Mouse (Mus musculus) testis, adult 2 months (tissue): ENCODE measurements around the gene Cd300e. TPM values are rescaled to one million over a fixed set of nuclear protein-coding genes. Genes with fewer than 3 reads are reported as not detected.

Experiments used
- H3K27ac ChIP-seq: fragments of 200-500 bp; 2 replicates; pipeline ENCODE4 v1.5.1; 2012; ENCODE audit warnings: low read depth, low read length; ENCODE audit not compliant: control insufficient read depth, insufficient read depth
- H3K27me3 ChIP-seq: fragments of 200-500 bp; 2 replicates; pipeline ENCODE4 v1.6.1; 2012; ENCODE audit warnings: mild to moderate bottlenecking, low read length, moderate library complexity; ENCODE audit not compliant: control insufficient read depth, insufficient read depth
- H3K36me3 ChIP-seq: fragments of 200-500 bp; 2 replicates; pipeline ENCODE4 v1.6.1; 2012; ENCODE audit warnings: mild to moderate bottlenecking, low read length; ENCODE audit not compliant: control insufficient read depth, insufficient read depth
- H3K4me1 ChIP-seq: fragments of 200-500 bp; 2 replicates; pipeline ENCODE4 v1.6.1; 2012; ENCODE audit warnings: low read length; ENCODE audit not compliant: control insufficient read depth, insufficient read depth
- H3K4me3 ChIP-seq: fragments of 200-500 bp; 2 replicates; pipeline ENCODE4 v1.5.1; 2012; ENCODE audit warnings: low read depth, mild to moderate bottlenecking, low read length, moderate library complexity, mixed read lengths; ENCODE audit not compliant: control insufficient read depth
- CTCF ChIP-seq: fragments of 200-500 bp; IDR thresholded peaks from 2 replicates; pipeline ENCODE4 v1.5.1; 2012; ENCODE audit warnings: low read depth, mild to moderate bottlenecking, inconsistent platforms, low read length, moderate library complexity; ENCODE audit not compliant: control insufficient read depth, insufficient read depth, insufficient replicate concordance
- POLR2A ChIP-seq: fragments of 200-500 bp; IDR thresholded peaks from 2 replicates; pipeline ENCODE4 v1.6.1; 2012; ENCODE audit warnings: low read depth, mild to moderate bottlenecking, inconsistent platforms, low read length, moderate library complexity; ENCODE audit not compliant: control insufficient read depth
- polyA plus RNA-seq: library from polyadenylated mRNA; depleted of rRNA; stranded (reverse); fragments of >200 nt; gene quantifications from 2 replicates; pipeline ENCODE4 v1.2.3, GENCODE M21; 2012; rRNA removed

Gene Cd300e
- polyA plus RNA-seq, 1 experiment, result not detected

DNA sequence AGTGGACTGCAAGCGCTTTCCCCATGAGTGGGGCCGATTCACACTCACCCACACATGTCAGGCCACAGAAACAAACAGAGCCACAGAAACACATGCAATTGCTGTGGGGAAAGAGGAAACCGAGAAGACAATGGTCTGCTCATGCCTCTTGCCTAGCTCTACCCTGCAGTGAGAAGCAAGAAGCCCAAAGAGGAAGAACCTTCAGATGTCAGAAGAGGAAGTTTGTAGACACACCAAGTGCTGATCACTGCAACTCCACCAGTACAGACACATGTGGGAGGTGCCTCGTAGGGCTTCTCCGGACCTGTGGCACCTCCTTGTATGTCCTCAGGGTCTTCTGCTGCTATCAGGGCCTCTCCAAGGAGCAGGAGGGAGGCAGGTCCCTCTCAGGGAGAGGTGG lies 57.9 kb downstream of the Cd300e start:
- no peaks in the 10 kb centered on the region for H3K27me3 ChIP-seq
- H3K4me3 ChIP-seq, result no peak overlapping the region
- TF ChIP-seq POLR2A, result no peak
- no peak for TF ChIP-seq CTCF
- H3K27ac ChIP-seq, result no peak overlapping the region
- no peaks in the 10 kb centered on the region for H3K36me3 ChIP-seq
- no peaks in the 10 kb centered on the region for H3K4me1 ChIP-seq

Other genes with a start within 250 kb of the Cd300e start
- 0.36 and 2.6 TPM in 2 replicates for gene Gprc5c, start 211.0 kb downstream of the Cd300e start, polyA plus RNA-seq
- 0.06 and 0.17 TPM in 2 replicates for gene Cd300a, start 172.1 kb downstream of the Cd300e start, polyA plus RNA-seq
- gene Cd300lb, start 127.8 kb downstream of the Cd300e start, polyA plus RNA-seq, result 0.05 TPM in 1 of 2 replicates, not detected in the other
- gene Cd300c, start 93.0 kb downstream of the Cd300e start, polyA plus RNA-seq, result not detected in 2 replicates
- gene Cd300ld, start 72.3 kb downstream of the Cd300e start, polyA plus RNA-seq, result 0.07 and 0.17 TPM in 2 replicates
- 0.23 and 0.58 TPM in 2 replicates for gene Cd300c2, start 60.3 kb downstream of the Cd300e start, polyA plus RNA-seq
- not detected in 2 replicates for gene Cd300ld2, start 46.0 kb downstream of the Cd300e start, polyA plus RNA-seq
- gene Cd300ld4, start 35.2 kb downstream of the Cd300e start, polyA plus RNA-seq, result 0.32 TPM in 1 of 2 replicates, not detected in the other
- gene Cd300ld5, start 24.4 kb downstream of the Cd300e start, polyA plus RNA-seq, result 0.60 and 0.93 TPM in 2 replicates
- gene Cd300ld3, start 13.8 kb downstream of the Cd300e start, polyA plus RNA-seq, result 1.5 and 3.6 TPM in 2 replicates
- not detected in 2 replicates for gene Rab37, start 29.3 kb upstream of the Cd300e start, polyA plus RNA-seq
- gene Cd300lf, start 71.8 kb upstream of the Cd300e start, polyA plus RNA-seq, result 0.09 and 0.14 TPM in 2 replicates
- 21.2 and 29.7 TPM in 2 replicates for gene Slc9a3r1, start 101.2 kb upstream of the Cd300e start, polyA plus RNA-seq
- gene Tmem104, start 125.3 kb upstream of the Cd300e start, polyA plus RNA-seq, result 7.5 and 9.0 TPM in 2 replicates
- gene Nat9, start 125.7 kb upstream of the Cd300e start, polyA plus RNA-seq, result 106 and 118 TPM in 2 replicates
- gene Grin2c, start 205.1 kb upstream of the Cd300e start, polyA plus RNA-seq, result 1.2 and 1.5 TPM in 2 replicates
- gene Fdxr, start 214.9 kb upstream of the Cd300e start, polyA plus RNA-seq, result 28.0 and 30.7 TPM in 2 replicates
- 6.4 and 7.0 TPM in 2 replicates for gene Fads6, start 235.5 kb upstream of the Cd300e start, polyA plus RNA-seq
- 8.5 and 8.9 TPM in 2 replicates for gene Otop2, start 245.0 kb upstream of the Cd300e start, polyA plus RNA-seq